Mouse (Mus musculus) brain, embryonic 18.5 days (tissue): ENCODE measurements at regions not wholly inside any gene's neighbourhood (a gene's known extent, or its start where the extent isn't known, plus 50 kb on each side); places are given as distances from the start of the nearest gene placed in this dataset.
"Not testable (repeated sequence)": the region's sequence is repeated elsewhere in the genome, so short reads cannot be mapped to it uniquely, and the experiment has no call there.

Experiments used
- DNase-seq: peaks from one replicate; pipeline ENCODE4 v3.0.0-alpha.2; 2012; ENCODE audit warnings: low read depth, low spot score

DNA sequence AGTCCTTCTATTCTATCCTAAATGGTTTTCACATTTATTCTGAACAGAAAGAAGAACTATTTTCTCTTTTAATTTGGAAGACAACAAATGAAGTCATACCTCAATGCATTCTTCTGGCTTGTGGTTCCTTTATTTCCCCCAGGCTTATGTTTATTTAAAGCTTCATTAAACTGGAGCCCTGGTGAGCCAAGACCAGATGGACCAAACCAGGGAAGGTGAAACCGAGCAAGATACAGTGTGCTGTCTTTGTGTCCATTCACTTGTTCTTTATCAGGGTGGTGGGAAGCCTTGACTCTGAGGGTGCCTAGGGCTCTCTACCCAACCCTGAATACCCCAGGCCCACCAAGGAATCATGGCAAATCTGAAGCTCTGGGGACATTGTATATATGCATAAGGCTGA lies 606.3 kb downstream of the Pdcd6ip start:
- no peak for DNase-seq

- DNase-seq, result no peak
These were observed 607.4 kb downstream of the Pdcd6ip start for GRCm38 (mm10) chr9:113100641-113101040.

GRCm38 (mm10) chr9:113095421-113095820 lies 612.6 kb downstream of the Pdcd6ip start:
- not testable (repeated sequence) for DNase-seq

GRCm38 (mm10) chr9:113093863-113094390 lies 614.1 kb downstream of the Pdcd6ip start:
- DNase-seq, result no peak

- no peak for DNase-seq
These were observed 616.2 kb downstream of the Pdcd6ip start for GRCm38 (mm10) chr9:113091881-113092280.

GRCm38 (mm10) chr9:113087786-113088185 lies 620.3 kb downstream of the Pdcd6ip start:
- no peak for DNase-seq

DNA sequence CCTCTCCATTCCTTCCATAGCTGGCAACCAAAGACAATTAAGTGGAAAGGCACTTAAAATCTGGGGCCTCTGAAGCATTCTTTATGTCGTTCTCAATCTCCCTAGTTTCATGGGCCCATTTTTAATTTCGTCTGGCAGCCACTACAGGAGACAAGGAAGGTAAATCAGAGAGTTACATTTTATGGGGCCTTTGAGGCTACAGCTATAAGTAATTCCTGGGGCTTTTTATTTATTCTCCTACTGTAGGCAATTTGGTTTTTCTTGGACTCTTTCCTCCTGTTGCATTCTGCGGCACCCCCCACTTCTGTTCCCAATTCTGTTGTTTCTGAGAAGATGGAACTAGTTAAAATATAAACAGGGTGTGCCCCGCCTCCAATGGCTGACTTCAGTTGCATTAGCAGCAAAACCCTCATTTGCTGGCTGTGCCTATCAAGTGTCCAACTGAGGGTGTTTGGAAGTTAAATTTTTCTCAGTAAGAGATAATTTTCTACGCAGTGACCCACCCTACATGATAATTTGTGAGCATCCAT lies 622.7 kb downstream of the Pdcd6ip start:
- DNase-seq, result no peak

DNA sequence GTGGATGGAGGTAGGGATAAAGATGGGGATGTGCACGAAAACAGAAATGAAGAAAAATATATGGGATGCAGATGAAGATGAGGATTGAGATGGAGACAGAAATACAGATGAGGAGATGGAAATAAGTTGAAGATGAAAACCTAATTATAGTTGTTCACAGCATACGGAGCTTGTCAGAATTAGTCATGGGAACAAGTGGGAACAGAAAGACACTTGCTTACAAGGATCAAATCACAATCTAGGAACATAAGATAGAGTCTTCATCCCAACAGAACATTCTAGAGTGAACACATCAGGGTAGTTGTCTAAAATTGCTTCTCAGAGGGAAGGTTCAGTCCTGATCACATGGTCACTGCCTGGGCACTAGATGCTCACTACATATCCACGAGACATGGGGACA lies 633.2 kb downstream of the Pdcd6ip start:
- DNase-seq, result no peak

- no peak for DNase-seq
These were observed 650.6 kb downstream of the Pdcd6ip start for GRCm38 (mm10) chr9:113057415-113057814.

DNA sequence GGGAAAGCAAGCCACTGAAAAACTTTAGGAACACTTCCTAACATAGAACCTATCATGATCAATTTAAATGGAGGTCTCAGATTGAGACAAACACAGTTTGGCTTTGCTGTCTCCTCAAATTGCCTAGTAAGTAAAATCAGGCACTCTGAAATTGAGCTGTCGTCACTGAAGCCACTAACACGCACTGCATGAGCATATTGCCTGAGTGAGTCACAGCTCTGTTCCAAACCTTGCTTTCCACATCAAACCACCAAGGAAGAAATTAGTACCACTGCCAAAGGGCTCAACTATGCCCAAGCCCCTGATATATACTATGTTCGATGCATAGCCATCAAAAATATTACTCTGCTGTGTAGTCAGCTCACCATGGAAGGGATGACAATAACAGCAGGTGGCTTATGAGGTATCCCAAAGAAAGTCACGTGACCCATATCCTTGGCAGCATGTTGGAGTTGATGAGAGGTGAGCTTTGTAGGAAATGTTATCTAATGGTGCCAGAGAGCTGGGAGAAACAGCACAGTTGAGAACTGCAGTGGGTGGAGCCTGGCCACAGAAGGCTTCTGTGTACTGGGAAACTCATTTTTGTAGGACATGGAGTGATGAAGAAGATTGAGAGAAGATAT lies 663.4 kb downstream of the Pdcd6ip start:
- no peak for DNase-seq

DNA sequence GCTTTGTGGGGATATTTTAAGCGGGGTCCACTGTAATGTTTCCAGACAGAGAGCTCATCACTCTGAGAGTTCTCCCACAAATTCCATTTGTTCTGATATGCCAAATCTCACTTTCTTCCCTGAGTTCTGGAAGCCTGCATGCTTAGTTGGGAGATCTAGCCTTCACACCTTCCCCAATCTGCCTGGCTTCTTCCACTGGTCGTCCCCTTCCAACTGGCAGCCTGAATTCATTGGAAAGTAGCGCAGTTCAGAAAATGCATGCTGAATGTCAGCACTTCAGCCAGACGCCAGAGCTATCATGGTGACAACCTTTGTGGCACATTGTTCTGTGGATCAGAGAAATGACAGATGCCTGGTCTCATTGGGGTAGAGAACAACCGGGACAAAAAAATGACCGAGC lies 667.2 kb downstream of the Pdcd6ip start:
- no peak for DNase-seq

- no peak for DNase-seq
These were observed 674.1 kb downstream of the Pdcd6ip start for GRCm38 (mm10) chr9:113033996-113034395.

DNA sequence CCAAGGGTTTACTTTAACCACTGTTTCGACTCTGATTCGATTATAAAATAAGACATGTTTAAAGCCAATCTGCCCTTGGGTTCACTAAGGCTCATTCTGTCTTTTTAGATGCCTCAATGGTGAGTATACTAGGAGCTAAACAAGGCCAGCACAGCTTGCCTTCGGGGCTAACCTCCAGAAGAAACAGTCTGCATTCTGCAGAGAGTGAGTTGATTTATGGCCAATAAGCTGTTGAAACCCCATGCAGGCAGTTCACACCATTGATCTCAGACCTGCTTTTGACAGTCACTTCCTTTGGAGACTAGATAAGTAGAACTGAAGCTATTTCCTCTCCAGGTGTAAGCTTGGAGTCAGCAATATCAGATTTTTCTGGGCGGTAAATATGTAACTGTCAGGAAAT lies 679.0 kb downstream of the Pdcd6ip start:
- DNase-seq, result no peak

DNA sequence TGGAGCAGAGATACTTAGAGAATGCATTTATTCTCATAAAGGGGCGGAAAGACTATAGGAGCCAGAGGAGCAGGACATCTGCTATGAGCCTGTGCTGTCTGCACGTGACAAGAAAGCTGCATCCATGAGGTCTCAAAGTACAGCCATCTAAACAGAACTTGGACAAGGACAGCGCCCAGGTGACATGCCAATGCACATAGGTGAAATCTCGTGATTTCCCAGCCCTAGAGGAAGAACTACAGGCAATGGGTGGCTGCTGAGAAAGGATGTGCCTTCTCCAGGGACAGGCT lies 681.2 kb downstream of the Pdcd6ip start:
- DNase-seq, result no peak

- DNase-seq, result no peak
These were observed 681.8 kb downstream of the Pdcd6ip start for GRCm38 (mm10) chr9:113026096-113026903.

GRCm38 (mm10) chr9:113021866-113022645 lies 686.0 kb downstream of the Pdcd6ip start:
- no peak for DNase-seq

DNA sequence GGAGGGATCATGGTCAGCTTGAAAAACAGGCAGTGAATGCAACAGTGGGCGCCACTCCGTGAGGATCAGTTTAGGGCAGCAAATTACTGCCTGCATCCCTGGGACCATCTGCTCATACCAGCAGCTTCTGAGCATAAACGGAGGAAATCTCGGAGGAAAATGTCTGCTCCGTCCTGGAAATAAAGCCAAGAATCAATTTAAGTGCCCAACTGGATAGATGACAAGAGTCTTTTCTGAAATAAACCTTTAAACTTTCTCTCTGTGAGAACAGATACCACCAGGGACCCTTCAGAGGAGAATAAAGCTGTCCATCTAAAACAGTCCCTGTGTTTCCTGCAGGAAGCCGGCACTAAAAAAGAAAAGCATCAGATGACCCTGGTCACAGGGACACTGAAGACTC lies 688.5 kb downstream of the Pdcd6ip start:
- peak; percentile 50 for DNase-seq

DNA sequence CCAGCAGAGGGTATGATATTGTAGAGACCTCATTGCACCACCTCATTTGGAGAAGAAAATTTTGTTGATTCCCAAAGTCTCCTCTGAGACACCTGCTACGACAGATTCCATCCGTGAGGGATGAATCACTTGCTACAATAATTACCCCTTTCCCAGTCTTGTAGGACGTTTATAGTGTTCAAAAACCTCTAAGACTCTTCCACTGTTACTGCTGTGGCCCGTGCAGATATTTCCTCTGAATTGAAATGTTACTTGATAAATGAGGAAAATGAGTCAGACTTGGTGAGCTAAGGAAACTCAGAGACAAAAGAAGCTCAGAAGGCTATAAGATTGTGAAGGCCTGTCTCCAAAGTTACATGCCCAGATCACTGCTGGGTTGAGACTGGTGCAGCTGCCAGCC lies 700.0 kb downstream of the Pdcd6ip start:
- no peak for DNase-seq

DNA sequence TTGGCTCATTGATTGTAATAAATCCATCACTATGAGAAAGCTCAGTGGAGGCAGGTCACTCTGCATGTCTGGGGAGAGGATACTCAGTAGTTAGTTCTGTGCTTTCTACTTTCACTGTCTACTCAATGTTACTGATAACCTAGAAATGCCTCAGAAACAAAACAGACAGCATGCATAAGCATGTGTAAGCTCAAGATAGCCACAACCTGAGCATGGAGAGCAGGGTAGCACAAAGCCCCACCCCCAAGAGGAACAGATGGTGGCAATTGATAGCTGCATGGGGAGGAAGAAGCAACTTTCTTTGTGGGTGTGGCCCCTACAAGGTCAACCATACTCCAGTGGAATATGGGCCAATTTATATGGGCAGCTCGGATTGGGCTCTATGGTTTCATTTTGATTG lies 711.9 kb downstream of the Pdcd6ip start:
- DNase-seq, result no peak

DNA sequence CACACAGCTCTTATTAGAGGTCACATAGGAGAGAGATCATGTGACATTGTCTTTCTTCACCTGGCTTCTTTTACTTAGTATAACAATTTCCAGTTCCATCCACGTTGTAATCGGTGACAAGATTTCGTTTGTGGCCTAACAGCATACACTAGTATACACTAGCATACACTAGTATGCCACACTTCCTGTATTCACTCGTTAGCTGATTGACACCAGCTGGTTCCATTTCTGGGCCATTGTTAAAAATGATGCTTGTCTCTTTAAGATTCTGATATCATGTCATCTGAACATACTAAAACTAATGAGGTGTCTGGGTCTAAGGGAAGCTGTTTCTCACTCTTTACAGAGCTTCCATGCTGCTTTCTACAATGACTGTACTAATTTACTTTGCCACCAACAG lies 713.3 kb downstream of the Pdcd6ip start:
- no peak for DNase-seq

- DNase-seq, result no peak
These were observed 714.4 kb downstream of the Pdcd6ip start for GRCm38 (mm10) chr9:112993627-112994026.

DNA sequence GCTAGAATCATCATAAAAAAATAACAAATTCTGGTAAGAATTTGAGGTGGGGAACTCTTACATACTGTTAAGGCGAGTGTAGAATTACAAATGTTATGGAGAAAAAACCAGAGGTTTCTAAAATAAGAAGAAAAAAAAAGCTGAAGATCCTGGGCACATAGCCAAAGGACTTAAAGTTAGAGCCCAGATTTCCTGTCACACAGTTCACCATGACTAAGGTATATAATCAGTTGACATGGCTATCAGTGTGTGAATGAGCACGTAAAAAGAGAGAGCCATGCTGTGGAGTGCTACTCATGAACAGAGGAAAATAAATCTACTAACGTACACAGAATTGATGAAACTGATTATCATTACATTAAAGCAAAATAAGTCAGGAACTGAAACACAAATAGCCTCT lies 715.1 kb downstream of the Pdcd6ip start:
- no peak for DNase-seq
